Mouse (Mus musculus): ENCODE measurements at regions not wholly inside any gene's neighbourhood (a gene's known extent, or its start where the extent isn't known, plus 50 kb on each side); places are given as distances from the start of the nearest gene placed in this dataset. TPM values are rescaled to one million over a fixed set of nuclear protein-coding genes. Genes with fewer than 3 reads are reported as not detected.

DNA sequence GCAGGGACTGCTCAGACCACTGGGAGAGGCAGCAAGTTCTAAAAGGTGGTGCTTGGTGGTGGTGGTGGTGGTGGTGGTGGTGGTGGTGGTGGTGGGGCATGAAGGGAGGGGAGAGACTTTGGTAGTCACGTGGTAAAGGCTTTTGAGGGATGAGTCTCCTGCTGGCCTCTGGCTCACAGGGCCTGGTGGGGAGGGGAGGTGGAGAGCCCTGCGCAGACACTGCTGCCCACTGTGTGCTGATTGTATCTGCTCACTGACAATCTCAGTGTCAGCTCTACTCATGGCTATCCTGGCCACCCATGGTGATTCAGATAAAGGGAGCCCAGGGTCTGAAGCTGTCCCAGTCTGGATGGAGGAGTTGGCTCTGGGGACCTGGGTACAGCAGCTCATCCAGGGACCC is 55.0 kb upstream of the Gata5 start:
- Histone ChIP-seq H3K36me3 (ENCODE audit: control insufficient read depth, insufficient read depth, low read length) (no peaks in the 10 kb centered on the region), H3K27me3 (replicated peaks; ENCODE audit: control insufficient read depth, insufficient read depth, low read length) (peaks cover 31% of the 10 kb centered on the region), H3K4me1 (ENCODE audit: control insufficient read depth, insufficient read depth, low read length) (peaks cover 5% of the 10 kb centered on the region; the same call in 1 of the 2 replicates), H3K9ac (ENCODE audit: low read depth, low read length) (no peak overlapping the region), H3K27ac (ENCODE audit: low read length) (no peak overlapping the region), H3K4me2 (ENCODE audit: low read depth, low read length) (no peak overlapping the region), H3K4me3 (ENCODE audit: low read length) (no peak overlapping the region), H3K9me3 (ENCODE audit: control insufficient read depth, low read length) (no peaks in the 10 kb centered on the region)
- ATAC-seq = no peak
- 33% methylated on average over 2 of the region's 2 CpGs for WGBS

DNA sequence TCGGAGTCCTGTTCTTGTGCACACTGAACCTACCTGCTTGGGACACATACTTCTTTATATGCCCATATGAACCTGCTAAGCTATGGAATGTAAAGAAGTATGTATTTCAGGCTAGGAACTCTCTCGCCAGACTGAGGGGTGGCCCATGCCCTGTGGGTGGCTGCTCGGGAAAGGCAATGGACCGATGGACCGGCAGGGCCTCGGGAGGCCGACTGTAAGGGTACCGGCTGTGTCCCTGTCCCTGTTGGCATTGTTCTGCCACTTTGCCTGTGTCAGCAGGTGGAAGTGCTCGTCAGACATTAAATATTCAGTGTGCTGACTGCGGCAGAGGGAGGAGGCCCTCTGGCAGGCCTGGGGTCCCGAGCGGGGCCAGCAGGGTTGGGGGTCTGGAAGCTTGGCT is 54.5 kb upstream of the Gata5 start:
- ATAC-seq = no peak
- 68% methylated on average over 12 of the region's 12 CpGs for WGBS
- H3K4me2 ChIP-seq (ENCODE audit: low read depth, low read length) = no peak overlapping the region
- H3K9ac ChIP-seq (ENCODE audit: low read depth, low read length) = no peak overlapping the region
- H3K4me1 ChIP-seq (ENCODE audit: control insufficient read depth, insufficient read depth, low read length) = peaks cover 5% of the 10 kb centered on the region; the same call in 1 of the 2 replicates
- H3K36me3 ChIP-seq (ENCODE audit: control insufficient read depth, insufficient read depth, low read length) = no peaks in the 10 kb centered on the region
- no peak overlapping the region for H3K27ac ChIP-seq (ENCODE audit: low read length)
- H3K9me3 ChIP-seq (ENCODE audit: control insufficient read depth, low read length) = no peaks in the 10 kb centered on the region
- peaks cover 35% of the 10 kb centered on the region for H3K27me3 ChIP-seq (replicated peaks; ENCODE audit: control insufficient read depth, insufficient read depth, low read length)
- no peak overlapping the region for H3K4me3 ChIP-seq (ENCODE audit: low read length)

DNA sequence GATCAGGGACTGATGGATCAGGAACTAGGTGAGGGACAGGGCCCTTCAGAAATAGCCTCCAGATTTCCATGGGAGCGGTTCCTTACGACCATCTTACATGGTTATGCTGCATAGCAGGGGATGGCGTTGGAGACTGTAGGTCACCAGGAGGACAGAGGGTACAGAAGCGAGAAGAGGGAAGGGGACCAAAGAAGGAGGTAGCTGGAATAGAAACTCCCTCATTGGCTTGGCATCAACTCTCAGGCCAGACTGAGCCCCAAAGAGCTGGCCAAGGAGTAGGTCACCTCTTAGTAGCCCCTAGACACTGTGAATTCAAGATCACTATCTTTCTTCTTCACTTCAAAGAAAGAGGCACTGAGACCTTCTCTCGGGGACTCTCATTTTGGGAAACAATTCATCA is 53.6 kb upstream of the Gata5 start:
- Histone ChIP-seq H3K9me3 (ENCODE audit: control insufficient read depth, low read length) (no peaks in the 10 kb centered on the region), H3K9ac (ENCODE audit: low read depth, low read length) (no peak overlapping the region), H3K36me3 (ENCODE audit: control insufficient read depth, insufficient read depth, low read length) (no peaks in the 10 kb centered on the region), H3K27me3 (replicated peaks; ENCODE audit: control insufficient read depth, insufficient read depth, low read length) (peaks cover 40% of the 10 kb centered on the region), H3K4me2 (ENCODE audit: low read depth, low read length) (no peak overlapping the region), H3K4me1 (ENCODE audit: control insufficient read depth, insufficient read depth, low read length) (peaks cover 5% of the 10 kb centered on the region; the same call in 1 of the 2 replicates), H3K27ac (ENCODE audit: low read length) (no peak overlapping the region), H3K4me3 (ENCODE audit: low read length) (no peak overlapping the region)
- no peak for ATAC-seq
- 75% methylated on average over 5 of the region's 5 CpGs for WGBS

DNA sequence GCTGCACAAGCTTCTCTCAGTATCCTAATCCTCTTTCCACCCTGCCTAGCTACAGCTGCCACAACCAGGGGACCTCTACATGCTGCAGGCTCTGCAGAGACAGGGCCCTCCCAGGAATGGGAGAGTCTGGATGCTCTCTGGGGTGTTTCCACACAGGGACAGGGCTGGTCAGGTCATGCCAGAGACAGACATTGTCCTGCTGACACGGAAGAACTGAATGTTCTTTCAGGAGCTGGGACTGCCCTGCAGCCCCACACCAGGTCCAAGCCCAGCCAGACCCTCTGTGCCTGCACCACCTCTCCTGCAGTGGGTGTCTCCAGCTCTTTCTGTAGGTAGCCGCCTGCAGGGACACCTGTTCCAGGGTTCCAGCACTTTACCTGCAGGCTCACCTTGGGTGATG is 52.8 kb upstream of the Gata5 start:
- H3K4me3 ChIP-seq (ENCODE audit: low read length) = no peak overlapping the region; the same call in 1 of the 2 replicates
- no peak overlapping the region for H3K4me2 ChIP-seq (ENCODE audit: low read depth, low read length)
- no peak overlapping the region for H3K9ac ChIP-seq (ENCODE audit: low read depth, low read length)
- H3K4me1 ChIP-seq (ENCODE audit: control insufficient read depth, insufficient read depth, low read length) = peaks cover 5% of the 10 kb centered on the region; the same call in 1 of the 2 replicates
- H3K27ac ChIP-seq (ENCODE audit: low read length) = no peak overlapping the region
- H3K36me3 ChIP-seq (ENCODE audit: control insufficient read depth, insufficient read depth, low read length) = no peaks in the 10 kb centered on the region
- 43% methylated on average over 2 of the region's 2 CpGs for WGBS
- H3K27me3 ChIP-seq (replicated peaks; ENCODE audit: control insufficient read depth, insufficient read depth, low read length) = peaks cover 40% of the 10 kb centered on the region
- no peak for ATAC-seq
- no peaks in the 10 kb centered on the region for H3K9me3 ChIP-seq (ENCODE audit: control insufficient read depth, low read length)

DNA sequence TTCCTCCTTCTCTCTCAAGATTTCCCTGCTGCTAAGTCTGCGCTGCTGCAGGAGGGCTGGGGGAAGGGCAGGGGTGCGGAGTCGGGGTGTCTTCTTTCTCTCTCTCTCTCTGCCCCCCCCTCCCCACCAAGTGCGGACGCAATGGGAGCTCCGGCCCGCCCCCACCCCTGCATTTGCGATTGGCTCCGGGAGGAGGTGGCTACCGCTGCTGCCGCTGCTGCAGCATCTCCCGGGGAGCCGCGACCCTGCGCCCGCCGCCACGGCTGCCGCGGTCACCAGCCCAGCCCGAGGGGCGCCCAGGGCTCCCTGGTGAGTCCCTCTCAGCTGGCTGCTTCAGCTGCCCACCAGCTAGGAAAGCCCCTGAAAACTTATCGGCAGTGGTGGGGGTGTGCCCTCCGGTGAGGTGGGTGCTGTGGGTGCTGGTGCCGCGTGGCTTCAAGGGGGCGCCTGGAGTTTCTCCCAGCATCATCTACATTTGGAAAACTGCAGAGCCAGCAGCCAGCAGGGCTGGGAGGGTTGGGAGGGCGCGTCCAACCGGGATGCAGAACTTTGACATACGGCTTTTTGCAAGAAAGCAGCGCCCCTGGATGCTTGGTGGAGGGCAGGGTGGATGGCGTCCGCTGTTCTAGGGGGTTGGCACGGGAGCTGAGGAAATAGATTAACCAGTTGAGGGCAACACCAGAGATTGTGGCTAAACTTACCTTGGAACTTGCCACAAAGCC is 51.6 kb upstream of the Gata5 start:
- WGBS = under 1% methylated on average over 34 of the region's 35 CpGs
- Histone ChIP-seq H3K27me3 (replicated peaks; ENCODE audit: control insufficient read depth, insufficient read depth, low read length) (peaks cover 40% of the 10 kb centered on the region), H3K4me2 (ENCODE audit: low read depth, low read length) (peak overlapping the region; percentile 51), H3K36me3 (ENCODE audit: control insufficient read depth, insufficient read depth, low read length) (no peaks in the 10 kb centered on the region), H3K4me1 (ENCODE audit: control insufficient read depth, insufficient read depth, low read length) (peaks cover 5% of the 10 kb centered on the region; the same call in 1 of the 2 replicates), H3K9me3 (ENCODE audit: control insufficient read depth, low read length) (no peaks in the 10 kb centered on the region), H3K4me3 (ENCODE audit: low read length) (peak overlapping the region; percentile 47), H3K27ac (ENCODE audit: low read length) (no peak overlapping the region), H3K9ac (ENCODE audit: low read depth, low read length) (peak overlapping the region; percentile 57)
- peak; percentile 45 for ATAC-seq

DNA sequence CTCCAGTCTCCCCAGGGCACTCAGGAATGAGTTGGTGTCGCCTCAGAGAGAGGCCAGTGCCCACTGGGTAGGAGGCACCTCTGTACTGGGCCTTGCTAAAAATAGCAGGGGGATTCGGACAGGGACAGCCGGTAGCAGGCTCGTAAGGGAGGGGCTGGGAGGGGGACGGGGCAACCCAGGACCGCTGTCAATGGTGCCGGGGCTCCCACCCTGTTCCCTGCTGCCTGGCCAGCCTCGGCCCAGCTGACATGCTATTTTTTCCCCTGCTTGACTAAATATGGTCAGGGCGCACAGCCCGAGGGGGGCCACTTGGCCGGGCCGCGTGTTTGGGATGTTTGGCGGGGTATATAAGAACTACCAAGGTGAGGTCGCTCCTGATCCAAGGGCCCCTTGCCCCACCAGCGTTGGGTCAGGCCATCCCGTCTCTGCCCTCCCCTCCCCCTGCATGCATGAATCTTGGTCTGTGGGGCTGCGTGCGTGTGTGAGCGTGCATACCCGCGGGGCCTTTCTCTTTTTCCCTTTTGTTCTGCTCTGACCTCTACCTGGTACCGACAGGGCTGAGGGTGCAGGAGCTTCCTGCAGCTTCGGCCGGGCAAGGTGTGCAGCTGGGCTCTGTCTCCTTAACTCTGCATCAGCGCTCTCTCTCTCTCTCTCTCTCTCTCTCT is 50.9 kb upstream of the Gata5 start:
- H3K36me3 ChIP-seq (ENCODE audit: control insufficient read depth, insufficient read depth, low read length) = no peaks in the 10 kb centered on the region
- H3K27ac ChIP-seq (ENCODE audit: low read length) = no peak overlapping the region
- peak overlapping the region; percentile 36; the same call in 1 of the 2 replicates for H3K9ac ChIP-seq (ENCODE audit: low read depth, low read length)
- peaks cover 5% of the 10 kb centered on the region; the same call in 1 of the 2 replicates for H3K4me1 ChIP-seq (ENCODE audit: control insufficient read depth, insufficient read depth, low read length)
- H3K27me3 ChIP-seq (replicated peaks; ENCODE audit: control insufficient read depth, insufficient read depth, low read length) = peaks cover 40% of the 10 kb centered on the region
- peak; percentile 67 for ATAC-seq
- no peaks in the 10 kb centered on the region for H3K9me3 ChIP-seq (ENCODE audit: control insufficient read depth, low read length)
- H3K4me2 ChIP-seq (ENCODE audit: low read depth, low read length) = peak overlapping the region; percentile 51
- WGBS = 5% methylated on average over 26 of the region's 26 CpGs
- peak overlapping the region; percentile 47 for H3K4me3 ChIP-seq (ENCODE audit: low read length)

Small RNA genes lying in the stretch of these regions (microRNA-seq; reads per million reads assigned to microRNA genes)
- gene Mir133a-2 (not detected), gene Mir1a-1 (not detected)

Data from intestine, embryonic 16.5 days (tissue).